Mouse (Mus musculus): ENCODE measurements around the gene Tfcp2.

GRCm38 (mm10) chr15:100600047-100600695, 48.4 kb upstream of the Tfcp2 start:
- TF ChIP-seq POLR2A (IDR thresholded peaks at IDR 0.05; ENCODE audit: insufficient read depth, low read length) (no peak), CTCF (IDR thresholded peaks at IDR 0.05; ENCODE audit: low read depth, low read length) (no peak)

Data from ES-Bruce4 (cell line).